Mouse (Mus musculus) retina, embryonic 14.5 days (tissue): Measurements from ENCODE around the gene Mapk11.
A peak's percentile ranks its signal among the peaks of the same experiment; 100 is the strongest.

Experiments used
- DNase-seq: peaks from one replicate; pipeline ENCODE4 v3.0.0-alpha.2; 2015; ENCODE audit warnings: low spot score

The Mapk11 gene

DNA sequence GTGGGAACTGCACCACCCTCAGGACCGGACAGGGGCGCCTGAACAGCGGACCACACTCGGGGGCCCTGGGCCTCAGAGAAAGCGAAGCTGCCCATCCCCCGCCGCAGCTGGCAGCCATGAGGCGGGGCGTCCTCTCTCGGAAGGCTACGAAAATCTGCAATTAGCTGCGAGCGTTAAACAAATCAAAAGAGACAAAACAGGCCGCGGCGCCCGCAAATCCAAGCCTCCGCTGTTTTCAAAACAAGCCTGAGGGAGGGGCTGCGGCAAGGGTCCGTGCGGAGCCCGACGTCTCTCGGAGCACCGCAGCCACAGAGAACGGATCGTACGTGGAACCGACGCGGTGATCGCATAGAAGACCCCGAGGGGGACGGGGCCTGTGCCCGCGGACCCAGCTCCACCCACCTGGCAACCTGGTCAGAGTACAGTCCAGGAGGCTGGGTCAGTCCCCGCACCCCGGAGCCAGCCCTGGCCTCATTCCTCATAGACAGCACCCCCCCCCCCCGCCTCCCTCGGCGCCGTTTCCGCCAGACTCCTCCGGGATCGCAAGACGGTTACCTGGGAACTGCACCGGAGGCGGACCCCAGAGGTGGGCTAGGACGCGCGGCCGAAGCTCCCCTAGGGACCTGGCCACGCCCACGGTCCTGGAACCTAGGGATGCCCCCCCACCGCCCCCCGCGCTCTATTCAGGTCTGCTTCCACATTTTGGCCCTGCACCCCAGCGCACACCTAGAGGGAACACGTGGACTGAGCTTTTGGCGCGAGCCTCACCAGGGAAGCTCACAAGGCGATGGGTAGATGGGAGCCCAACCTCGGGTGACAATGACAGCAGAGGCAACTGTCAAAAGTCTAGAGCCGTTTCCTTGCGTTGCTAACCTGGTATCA lies 23.8 kb upstream of the Mapk11 start:
- DNase-seq = peak; percentile 72

DNA sequence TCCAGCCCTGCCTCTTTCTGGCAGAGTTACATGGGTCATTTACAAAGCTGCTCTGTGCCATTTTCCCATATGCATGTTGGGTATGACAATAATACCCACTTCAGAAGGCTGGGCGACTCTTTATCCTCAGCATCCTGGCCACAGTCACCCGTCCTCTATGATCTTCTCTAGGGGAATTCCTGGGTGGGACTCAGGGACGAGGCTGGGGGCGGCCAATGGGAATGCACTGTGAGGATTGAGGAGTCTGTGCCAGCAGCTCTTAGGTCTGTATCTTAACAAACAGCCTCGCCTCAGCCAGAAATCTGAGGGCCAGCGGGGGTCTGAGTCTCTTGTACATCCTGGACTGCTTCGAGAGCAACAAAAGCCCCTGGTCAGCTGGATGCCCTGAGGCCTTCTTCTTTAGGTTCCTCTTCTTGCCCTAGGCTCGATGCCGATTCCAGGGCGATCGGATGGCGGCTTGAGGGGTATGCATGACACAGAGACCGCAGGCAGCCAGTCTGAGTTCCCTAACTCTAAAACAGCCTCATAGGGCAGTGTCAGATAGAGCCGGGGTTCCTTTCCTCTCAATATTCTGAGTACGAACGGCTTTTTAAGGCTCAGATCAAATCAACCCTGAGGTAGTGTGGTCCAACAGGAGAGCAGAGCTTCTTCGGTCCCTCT lies 23.0 kb upstream of the Mapk11 start:
- no peak for DNase-seq

DNA sequence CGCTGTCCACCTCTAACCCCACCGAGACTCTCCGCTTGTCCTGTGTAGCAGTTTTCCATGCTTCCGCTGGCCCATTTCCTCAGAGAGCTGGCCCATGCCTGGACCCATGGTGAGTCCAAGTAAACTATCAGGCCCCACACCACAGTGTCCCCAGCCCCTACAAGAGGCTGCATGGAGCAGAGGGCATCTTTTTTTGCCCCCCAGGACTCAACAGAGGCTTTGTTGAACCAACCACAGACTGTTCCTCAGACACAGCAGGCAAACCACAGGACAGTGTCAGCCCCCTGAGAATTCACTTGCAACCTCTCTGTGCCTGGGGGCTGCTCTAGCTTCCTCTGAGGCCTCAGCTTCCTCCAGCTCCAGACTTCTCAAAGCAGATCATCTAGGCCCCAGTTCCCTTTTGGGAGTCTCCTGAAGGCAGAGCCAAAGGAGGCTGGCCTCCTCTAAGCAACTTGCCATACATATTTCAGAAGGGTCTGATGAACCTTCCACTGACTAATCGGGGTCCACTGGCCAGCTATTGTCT lies 22.2 kb upstream of the Mapk11 start:
- no peak for DNase-seq

DNA sequence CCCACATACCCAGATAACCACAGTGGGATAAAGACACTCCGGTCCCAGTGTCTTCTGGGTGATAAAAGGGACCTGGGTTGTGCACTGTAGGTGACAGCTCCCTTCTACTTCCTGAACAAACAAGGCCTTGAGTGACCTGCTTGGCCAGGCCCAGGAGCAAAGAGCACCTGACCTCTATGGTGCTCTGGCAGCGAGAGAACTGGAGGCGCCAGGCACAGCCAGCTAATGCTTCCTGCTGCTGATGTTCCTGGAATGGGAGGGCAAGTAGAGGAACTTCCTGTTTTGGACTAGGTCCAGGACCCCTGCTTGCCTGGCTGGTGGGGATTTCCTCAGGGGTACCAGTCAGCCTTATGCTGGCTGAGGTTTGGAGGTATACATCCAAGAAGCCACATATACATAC lies 20.7 kb upstream of the Mapk11 start:
- DNase-seq = no peak

DNA sequence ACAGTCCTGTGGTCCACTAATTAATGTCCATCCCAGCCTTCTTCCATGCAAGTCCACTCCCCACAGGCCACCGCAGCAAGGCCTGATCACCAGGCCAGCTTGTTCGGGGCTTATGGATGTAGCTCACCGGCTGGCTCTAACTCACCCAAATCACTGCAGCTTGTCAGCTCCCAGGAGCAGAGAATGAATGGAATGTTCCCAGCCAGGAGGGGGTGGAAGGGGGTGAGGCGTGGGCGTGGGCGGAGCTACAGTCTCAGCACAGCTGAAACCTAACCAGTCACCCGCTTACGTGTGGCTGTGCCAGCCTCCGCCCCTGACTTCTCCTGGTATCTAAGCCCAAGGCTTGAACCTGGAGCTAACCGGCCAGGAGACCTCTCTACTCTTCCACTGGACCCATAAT lies 20.0 kb upstream of the Mapk11 start:
- peak; percentile 80 for DNase-seq

DNA sequence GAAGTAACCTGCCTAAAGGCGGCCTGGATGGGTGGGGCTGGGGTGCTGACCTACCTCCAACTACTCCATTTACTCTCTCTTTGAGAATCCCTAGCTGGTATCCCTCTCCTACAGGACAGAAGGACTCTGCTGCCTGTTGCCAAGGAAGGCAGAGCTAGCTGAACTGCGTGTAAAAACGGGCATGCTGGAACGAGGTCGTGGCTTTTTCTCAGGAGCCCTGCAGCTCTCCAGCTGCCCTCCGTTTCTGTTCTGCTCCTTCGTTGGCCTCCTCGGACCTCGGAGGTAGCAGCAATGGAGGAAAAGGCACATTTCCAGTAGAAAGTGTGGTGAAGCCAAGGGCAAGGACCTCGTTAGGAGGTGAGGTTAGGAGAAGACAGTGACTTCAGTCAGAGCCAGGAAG lies 19.5 kb upstream of the Mapk11 start:
- no peak for DNase-seq

DNA sequence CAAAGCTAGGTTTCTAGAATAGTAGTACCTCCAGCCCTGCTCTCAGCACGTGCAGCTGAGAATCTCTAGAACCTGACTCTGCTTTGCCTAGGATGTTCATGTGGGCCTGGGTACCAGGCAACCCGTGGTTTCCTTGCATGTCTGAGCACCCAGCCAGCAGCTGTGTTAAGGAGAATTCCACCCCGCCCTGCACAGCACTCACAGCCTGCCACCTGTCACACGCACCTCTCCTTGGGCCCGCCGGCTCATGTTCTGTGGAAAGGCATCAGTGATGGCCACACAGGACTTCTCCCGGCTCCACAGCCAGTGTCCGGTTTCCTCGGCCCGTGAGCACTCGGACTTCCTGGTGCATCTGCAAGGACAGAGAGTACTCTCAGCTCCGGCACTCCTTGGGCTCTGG lies 16.1 kb upstream of the Mapk11 start:
- DNase-seq = no peak

DNA sequence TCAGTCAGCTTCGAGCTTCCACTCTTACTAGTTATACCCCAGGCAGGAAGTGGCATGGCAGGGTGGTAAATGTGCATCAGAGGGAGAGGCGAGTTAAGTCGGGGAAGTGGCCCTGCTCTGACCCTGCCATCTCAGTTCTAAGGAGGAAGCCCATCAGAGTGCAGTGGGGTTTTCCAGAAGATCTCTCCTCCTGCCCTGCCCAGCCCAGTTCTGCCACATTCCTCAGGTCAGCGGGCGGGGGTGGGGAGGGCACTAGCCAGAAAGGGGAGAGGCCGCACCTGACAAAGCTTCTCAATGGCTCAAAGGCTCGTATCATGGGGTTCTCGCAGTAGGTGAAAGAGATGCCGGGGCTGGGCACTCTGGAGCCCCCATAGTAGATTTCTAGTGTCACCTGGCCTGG lies 12.0 kb upstream of the Mapk11 start:
- DNase-seq = no peak

DNA sequence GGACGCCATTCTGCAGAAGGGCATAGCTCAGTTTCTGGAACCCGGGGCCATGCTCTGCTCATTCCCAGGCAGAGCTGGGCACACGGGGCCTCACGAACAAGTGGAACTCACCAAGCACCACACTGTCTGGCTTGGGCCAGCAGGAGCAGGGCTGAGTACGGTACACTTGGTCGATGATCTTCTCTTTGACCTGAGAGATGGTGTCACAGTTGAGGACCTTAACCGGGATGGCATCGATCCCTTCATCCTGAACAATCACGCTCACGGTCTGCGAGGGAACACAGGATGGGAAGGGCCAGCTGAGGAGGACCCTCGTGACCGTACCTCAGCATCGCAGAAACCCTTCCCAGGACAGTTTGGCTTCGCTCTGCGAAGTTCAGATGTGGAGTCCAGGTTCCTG lies 9.1 kb upstream of the Mapk11 start:
- DNase-seq = no peak

DNA sequence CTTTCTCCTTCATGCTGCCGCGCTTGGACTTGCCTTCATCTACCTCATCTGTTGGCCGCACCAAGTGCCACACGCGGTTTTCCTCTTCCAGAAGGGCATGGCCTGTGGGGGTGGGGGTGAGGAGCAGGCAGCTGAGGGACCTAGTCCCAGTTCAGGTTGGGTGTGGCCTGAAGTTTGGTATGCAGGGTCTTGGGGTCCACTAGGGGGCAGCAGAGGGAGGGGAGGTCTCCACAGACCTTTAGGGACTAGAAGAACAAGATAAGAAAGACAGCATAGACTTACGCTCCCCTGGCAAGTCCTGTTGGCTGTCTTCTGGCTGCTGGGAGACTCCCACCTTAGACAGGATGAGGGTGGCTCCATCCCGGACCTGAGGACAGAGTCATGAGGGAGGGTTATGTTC lies 8.5 kb upstream of the Mapk11 start:
- peak; percentile 87 for DNase-seq

DNA sequence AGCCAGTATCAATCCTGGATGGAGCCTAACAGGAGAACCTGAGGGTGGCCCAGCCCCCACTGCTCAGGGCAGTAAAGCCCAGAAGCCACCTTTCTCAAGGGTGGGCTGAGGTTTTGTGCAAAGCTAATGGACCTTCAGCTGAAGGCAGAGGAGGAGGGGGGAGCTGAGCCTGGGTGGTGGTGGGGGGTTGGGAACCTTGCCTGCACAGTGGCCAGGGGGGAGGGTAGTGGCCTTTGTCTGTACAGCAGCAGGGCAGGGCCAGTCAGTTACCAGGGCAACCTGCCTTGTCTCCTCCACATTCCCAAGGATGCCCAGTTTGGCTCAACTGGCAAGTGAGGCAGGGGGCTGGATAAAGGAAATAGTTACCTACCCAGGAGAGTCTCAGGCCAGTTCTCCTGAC lies 2.9 kb upstream of the Mapk11 start:
- peak; percentile 66 for DNase-seq

DNA sequence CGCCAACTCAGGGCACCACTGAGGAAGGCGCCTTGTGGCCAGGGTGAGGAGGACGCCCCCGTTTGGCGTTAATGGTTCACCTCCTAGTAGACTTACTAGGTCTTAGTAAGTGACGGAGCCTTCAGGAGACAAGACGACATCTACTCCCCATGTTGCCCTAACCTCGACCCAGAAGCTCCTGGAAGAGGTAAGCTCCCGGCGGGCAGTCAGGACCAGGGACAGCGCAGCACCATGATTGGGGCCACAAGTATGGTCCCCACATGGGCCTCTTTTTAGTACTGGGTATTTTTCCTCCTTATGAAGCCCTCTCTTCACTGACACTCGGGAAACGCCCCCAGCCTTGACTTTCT lies 588 bp upstream of the Mapk11 start:
- DNase-seq = no peak

DNA sequence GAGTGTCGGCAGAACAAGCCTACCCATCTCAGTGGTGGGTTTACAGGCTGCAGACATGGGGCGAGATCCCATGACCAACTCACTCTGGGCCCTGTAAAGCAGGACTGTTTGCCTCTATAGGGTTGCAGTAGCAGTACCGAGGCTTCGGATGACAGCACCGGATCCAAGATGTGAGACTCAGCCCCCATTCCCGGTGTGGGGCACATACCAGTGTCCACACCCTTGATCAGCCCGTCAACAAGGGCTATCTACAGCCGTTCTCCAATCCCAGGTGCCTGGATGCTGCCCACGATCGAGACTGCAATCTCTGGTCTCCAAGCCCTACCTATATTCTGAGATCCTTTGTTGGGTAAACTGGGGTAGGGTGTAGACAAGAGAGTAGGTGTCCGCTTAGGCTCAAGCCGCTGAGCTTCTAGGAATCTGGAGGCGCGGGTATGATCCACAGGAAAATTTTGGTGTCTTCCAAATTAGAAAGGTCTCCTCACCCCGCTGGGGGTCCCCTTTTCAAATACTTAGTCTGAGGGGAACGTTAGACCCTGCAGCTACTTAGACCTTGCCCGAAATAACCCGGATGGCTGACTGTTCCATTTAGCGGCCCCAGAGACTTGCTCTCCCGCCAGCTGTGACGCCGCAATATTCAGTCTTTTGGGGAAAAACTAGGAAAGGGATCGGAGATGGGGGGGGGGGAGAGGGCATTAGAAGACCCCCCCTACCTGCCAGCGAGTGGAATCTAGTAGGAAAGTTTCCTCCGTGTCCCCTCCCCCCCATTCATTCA lies 745 bp downstream of the Mapk11 start:
- DNase-seq = peak; percentile 44

DNA sequence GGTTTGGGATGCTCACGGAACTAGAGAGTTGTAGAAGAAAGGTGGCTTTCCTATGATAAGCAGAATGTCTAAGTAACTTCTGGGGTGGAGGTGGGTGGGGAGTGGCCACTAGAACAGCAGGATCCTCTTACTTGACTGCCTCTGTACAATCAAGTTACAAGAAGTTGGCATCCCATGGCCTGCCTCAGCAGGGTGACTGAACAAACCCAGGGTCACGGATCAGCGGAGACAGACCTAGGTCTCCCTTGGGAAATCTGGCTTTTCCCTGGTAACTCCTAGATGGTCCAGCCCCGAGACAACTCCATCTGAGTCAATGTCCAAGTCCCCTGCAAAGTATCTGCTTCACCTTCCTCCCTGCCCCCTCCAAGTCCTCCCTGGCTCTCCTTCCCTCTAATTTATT lies 1.5 kb downstream of the Mapk11 start:
- DNase-seq = peak; percentile 37

DNA sequence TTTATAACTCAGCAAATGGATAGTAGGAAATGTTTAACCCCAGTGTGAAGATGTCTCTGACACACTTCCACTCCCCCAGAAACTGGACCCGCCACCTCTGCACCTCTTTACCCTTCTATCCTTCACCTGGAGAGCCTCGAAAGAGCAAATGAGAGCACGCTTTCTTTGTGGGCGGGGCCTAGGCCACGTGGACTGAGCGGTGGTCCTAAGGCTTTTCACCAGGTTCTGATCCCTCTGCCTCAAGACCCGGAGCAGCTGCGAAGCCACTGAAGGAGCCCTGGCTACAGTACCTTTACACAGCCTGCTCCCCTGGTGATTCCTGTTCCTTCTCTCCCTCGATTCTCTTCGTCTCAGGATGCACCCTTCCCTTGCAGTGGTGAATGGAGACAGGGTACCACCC lies 2.0 kb downstream of the Mapk11 start:
- no peak for DNase-seq

DNA sequence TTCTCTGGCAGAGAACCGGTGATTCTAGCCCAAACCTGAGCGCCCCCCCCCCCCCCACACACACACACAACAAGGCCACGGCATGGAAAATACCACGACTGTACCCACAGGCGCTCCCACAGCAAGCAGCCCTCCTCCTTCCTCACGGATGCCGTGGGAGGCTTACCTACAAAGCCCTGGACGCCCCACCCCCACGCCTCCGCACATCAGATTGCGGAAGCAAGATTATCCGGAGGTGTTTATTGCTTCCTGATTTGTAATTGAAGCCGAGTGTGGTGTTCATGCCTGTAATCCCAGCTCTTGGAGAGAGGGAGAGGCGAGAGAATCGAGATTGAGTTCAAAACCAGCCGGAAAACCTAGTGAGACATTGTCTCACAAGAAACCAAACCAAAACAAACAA lies 2.4 kb downstream of the Mapk11 start:
- DNase-seq = no peak

DNA sequence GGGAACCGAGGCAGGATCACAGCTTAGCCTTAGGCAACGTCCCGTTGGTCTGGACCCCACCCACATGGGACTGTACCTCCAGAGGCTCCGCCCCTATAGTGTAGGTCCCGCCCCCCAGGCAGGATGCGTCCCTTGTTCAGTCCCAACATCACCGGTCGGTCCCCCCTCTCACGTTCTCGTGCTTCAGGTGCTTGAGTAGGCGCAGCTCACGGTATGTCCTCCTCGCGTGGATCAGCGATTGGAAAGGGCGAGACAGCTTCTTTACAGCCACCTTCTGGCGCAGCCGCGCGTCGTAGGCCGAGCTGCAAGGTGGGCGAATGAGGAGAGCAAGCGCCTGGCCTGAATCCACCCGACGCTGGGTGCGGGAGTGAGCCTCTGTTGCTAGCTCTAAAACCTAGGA lies 2.9 kb downstream of the Mapk11 start:
- peak; percentile 46 for DNase-seq

DNA sequence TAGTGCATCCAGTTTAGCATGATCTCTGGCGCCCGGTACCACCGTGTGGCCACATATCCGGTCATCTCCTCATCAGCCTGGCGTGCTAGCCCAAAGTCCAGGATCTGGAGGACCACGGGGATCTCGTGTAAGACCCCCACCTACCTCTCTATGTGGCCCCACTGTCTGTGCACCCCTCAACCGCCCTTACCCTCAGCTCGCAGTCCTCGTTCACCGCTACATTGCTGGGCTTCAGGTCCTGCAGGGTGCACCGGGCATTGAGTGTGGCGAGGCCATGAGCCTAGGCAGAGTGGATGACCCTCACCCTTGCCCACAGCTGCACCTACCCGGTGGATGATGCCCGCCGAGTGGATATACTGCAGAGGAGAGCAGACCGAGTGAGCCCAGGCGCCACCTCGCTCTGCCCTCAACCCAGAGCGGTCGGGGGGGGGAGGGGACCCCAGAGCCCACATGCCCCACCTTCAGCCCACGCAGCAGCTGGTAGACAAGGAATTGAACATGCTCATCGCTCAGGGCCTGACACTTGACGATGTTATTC lies 3.5 kb downstream of the Mapk11 start:
- DNase-seq = no peak

DNA sequence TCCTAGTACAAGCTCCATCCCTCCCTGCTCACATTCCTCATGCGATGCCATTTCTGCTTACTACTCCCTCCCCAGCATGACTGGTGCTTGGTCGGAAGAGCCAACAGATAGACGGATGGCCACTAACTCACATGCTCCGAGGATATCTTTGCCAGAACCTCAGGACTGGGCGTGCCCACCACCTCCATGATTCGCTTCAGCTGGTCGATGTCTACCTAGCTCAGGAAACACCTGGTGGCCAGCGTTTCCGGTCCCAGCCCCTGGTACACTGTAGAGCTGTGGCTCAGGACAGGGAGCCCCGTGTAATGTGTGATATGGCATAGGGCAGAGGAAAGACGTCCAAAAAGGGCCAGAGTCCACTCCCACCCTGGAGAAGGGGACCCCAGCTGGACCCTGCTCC lies 4.5 kb downstream of the Mapk11 start:
- no peak for DNase-seq

DNA sequence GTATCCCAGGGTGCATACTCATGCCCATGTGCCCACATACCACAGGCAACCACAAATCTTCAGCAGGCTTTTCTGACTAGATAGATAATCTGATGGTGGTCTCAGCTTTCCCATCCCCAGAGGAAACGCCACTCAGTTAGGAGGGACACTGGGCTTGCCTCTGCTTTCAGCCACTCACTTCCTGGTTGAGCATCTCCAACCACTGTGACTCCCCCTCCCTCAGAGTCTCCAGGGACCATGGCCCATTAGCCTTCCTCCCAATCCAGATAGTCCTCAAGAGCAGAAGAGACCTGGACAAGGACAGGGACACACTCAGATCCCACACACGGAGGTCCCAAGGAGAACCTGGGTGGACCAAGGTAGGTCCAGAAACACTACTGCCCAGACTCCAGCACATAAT lies 6.3 kb downstream of the Mapk11 start:
- no peak for DNase-seq

DNA sequence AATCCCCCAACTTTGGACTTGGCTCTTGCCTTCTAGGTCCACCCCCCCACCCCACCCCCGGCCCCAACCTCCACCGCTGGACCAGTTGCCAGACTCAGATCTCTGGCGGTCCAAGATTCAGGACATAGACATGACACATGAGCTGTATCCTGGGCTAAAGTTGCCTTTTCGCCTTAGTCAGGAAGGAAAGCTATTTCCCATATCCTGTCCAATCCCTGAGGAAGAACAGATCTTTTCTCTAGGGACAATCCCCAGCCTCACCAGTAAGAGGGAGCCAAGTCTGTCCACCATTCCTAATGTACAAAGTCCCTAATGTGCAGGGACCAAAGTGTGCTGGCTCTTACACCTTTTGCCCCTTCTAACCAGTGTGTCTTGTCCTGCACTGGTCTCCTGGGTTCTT lies 7.5 kb downstream of the Mapk11 start:
- no peak for DNase-seq

DNA sequence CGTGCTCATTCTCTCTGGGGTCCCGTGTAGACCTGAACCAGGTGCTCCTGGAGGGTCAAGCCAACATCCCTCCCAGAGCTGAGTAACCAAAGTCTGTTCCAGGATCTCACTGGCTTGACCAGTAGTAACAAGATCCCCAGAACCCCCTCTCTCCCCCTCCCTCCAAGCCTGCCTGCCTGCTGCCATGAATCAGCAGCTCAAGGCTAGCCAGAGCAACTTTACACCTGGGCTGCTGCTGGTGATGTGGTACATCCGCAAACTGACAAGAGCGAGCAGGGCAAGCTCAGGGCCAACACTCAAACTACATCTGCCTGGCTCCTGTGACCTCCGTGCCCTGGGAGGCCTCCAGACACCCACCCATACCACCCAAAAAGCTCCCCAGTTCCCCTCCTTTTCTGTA lies 8.0 kb downstream of the Mapk11 start:
- DNase-seq = no peak
